Mouse (Mus musculus): ENCODE data around the gene Otud5. TPM values are rescaled to one million over a fixed set of nuclear protein-coding genes. Genes with fewer than 3 reads are reported as not detected.
A peak's percentile ranks its signal among the peaks of the same experiment; 100 is the strongest.

Otud5 gene
- total and polyA plus RNA-seq, 3 experiments, result 16.6 to 24.5 (median 20.3) TPM

DNA sequence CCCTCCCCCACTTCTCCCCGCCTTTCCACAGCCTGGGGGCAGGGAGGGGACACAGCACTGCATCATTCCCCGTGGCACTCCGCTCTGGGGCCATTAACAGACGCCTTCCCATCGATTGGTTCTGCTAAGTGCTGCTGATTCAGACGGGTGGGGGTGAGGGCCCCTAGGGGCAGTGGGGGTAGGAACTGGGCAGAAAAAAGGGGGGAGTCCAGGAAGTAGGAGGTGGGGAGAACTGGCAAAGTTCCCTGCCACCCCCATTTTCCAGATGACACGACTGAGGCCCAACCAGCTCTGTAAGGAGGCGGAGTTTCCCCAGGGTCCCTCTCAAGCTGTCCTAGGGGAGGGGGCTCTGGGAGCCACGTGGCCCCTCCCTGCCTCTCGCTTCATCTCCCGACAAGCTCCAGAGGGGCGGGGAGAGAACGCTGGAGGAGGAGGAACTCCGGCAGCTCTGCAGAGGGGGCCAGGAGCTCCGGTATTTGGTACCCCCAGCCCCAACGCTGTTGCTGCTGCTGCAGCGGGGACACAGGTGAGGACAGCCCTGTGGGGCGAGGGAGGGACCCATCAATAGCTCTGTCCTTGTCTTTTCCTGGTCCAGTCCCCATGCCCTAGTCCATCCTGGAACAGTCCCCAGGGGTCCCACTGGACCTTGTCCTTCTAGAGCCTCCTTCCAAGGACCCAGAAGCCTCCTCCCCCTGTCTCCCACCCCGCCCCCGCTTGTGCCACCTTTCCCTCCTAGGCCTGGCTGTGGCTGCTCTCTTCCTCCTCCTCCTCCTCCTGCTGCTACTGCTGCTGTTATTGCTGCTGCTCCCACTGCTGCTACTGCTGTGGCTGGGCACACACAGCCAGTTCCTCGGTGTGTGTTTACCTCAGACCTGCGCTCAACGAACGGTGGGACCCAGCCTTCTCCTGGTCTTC is 19.0 kb upstream of the Otud5 start, which contains the start of gene Kcnd1:
TSS of gene Kcnd1 (plus strand) at position 425 of the 915 bp plus-strand sequence.
- no peaks in the 10 kb centered on the region for H3K27me3 ChIP-seq (ENCODE audit: control insufficient read depth, insufficient read depth, low read length)
- H3K9ac ChIP-seq (ENCODE audit: low read depth, low read length), result peak within 1 kb of the TSS; percentile 42
- intact Hi-C loops (cut with DNase I), result no loop called here
- TF ChIP-seq CTCF (IDR thresholded peaks at IDR 0.05), result no peak
- no peak for TF ChIP-seq EP300 (IDR thresholded peaks at IDR 0.05; ENCODE audit: insufficient read depth, low read depth, low read length)
- TF ChIP-seq POLR2A (IDR thresholded peaks at IDR 0.05; ENCODE audit: insufficient read depth, low read depth, low read length), result no peak
- 13% methylated on average over 23 of the region's 24 CpGs for WGBS
- no peaks in the 10 kb centered on the region for H3K4me1 ChIP-seq (ENCODE audit: control insufficient read depth, insufficient read depth, low read length)
- H3K79me2 ChIP-seq (replicated peaks; ENCODE audit: control insufficient read depth, insufficient read depth, low read length), result no peaks in the 10 kb centered on the region
- peak within 1 kb of the TSS; percentile 5; the same call in 1 of the 2 replicates for H3K4me3 ChIP-seq
- H3K36me3 ChIP-seq (ENCODE audit: control insufficient read depth, insufficient read depth, low read length), result no peaks in the 10 kb centered on the region
- peak; percentile 9 to 36 for DNase-seq
- H3K27ac ChIP-seq, result no peak within 1 kb of the TSS

DNA sequence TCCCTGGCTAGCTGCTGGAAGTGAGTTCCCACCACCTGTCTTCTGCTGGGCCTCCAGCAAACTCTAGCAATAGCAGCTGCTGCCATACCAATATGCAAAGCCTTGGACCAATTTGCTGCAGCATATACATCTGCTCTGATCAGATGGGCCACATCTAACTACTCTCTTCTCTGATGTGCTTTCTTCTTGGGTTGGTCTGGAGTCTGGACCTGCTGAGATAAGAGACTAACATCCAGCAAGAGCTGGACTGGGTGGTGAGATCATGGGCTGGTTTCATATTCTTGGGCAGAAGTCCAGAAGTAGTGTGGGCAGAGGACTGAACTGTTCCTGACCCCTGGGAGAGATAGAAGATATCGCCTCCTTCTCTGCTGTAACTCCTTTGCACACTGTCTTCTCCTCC is 4.0 kb upstream of the Otud5 start:
- Histone ChIP-seq H3K79me2 (replicated peaks; ENCODE audit: control insufficient read depth, insufficient read depth, low read length) (no peaks in the 10 kb centered on the region; the same call in 1 of the 2 replicates), H3K27me3 (ENCODE audit: control insufficient read depth, insufficient read depth, low read length) (no peaks in the 10 kb centered on the region), H3K4me1 (ENCODE audit: control insufficient read depth, insufficient read depth, low read length) (no peaks in the 10 kb centered on the region), H3K4me3 (no peak overlapping the region), H3K27ac (no peak overlapping the region), H3K9ac (ENCODE audit: low read depth, low read length) (no peak overlapping the region), H3K36me3 (ENCODE audit: control insufficient read depth, insufficient read depth, low read length) (no peaks in the 10 kb centered on the region)
- no peak for TF ChIP-seq EP300 (IDR thresholded peaks at IDR 0.05; ENCODE audit: insufficient read depth, low read depth, low read length)
- no peak for TF ChIP-seq POLR2A (IDR thresholded peaks at IDR 0.05; ENCODE audit: insufficient read depth, low read depth, low read length)
- no peak for TF ChIP-seq CTCF (IDR thresholded peaks at IDR 0.05)
- DNase-seq, result no peak
- 47% methylated on average over 1 of the region's 1 CpGs for WGBS
- intact Hi-C loops (cut with DNase I), result no loop called here

DNA sequence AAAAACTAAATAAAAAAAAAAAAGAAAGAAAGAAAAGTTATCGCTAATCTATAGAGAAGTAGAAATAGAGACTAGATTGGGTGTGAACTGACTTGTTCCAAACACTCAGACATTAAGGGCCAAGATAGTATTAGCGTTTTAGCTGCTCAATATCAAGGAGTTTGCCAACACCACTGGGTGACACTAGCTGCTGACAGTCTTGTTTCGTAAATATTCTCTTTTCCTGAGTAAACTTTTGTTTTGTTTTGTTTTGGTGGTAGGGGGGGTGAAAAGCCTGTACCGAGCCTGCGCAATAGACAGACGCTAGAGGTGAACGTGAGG is 362 bp upstream of the Otud5 start:
- Histone ChIP-seq H3K27me3 (ENCODE audit: control insufficient read depth, insufficient read depth, low read length) (no peaks in the 10 kb centered on the region), H3K4me3 (peak overlapping the region; percentile 37), H3K36me3 (ENCODE audit: control insufficient read depth, insufficient read depth, low read length) (peaks cover 4% of the 10 kb centered on the region), H3K9ac (ENCODE audit: low read depth, low read length) (no peak overlapping the region), H3K27ac (peak overlapping the region; percentile 95), H3K79me2 (replicated peaks; ENCODE audit: control insufficient read depth, insufficient read depth, low read length) (no peaks in the 10 kb centered on the region; the same call in 1 of the 2 replicates), H3K4me1 (ENCODE audit: control insufficient read depth, insufficient read depth, low read length) (peaks cover 4% of the 10 kb centered on the region)
- DNase-seq, result no peak
- WGBS, result 14% methylated on average over 7 of the region's 7 CpGs
- intact Hi-C loops (cut with DNase I), result no loop called here
- no peak for TF ChIP-seq CTCF (IDR thresholded peaks at IDR 0.05)
- TF ChIP-seq EP300 (IDR thresholded peaks at IDR 0.05; ENCODE audit: insufficient read depth, low read depth, low read length), result no peak
- TF ChIP-seq POLR2A (IDR thresholded peaks at IDR 0.05; ENCODE audit: insufficient read depth, low read depth, low read length), result no peak

DNA sequence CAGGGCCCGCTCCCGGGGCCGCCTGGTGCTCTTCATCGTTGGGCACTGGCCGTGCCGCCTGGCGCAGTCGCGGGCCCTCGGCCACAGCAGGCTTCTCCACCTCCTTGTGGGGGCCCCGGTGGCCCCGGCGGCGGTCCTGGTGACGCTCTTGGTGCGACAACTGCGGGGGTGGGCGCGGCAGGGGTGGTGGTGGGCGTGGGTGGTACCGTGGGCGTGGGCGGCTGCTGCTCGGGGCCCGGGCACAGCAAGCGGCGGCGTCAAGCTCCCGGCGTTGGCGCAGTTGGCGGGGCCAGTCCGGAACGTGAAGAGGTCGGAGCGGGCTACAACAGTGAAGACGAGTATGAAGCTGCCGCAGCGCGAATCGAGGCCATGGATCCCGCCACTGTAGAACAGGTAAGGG is 1.2 kb downstream of the Otud5 start:
- H3K4me1 ChIP-seq (ENCODE audit: control insufficient read depth, insufficient read depth, low read length), result peaks cover 4% of the 10 kb centered on the region
- H3K4me3 ChIP-seq, result peak overlapping the region; percentile 67
- H3K27me3 ChIP-seq (ENCODE audit: control insufficient read depth, insufficient read depth, low read length), result no peaks in the 10 kb centered on the region
- H3K36me3 ChIP-seq (ENCODE audit: control insufficient read depth, insufficient read depth, low read length), result peaks cover 4% of the 10 kb centered on the region
- intact Hi-C loops (cut with DNase I), result no loop called here
- peak in 1 of 2 experiments; percentile 26 for DNase-seq
- H3K27ac ChIP-seq, result peak overlapping the region; percentile 97
- H3K79me2 ChIP-seq (replicated peaks; ENCODE audit: control insufficient read depth, insufficient read depth, low read length), result no peaks in the 10 kb centered on the region; the same call in 1 of the 2 replicates
- no peak for TF ChIP-seq POLR2A (IDR thresholded peaks at IDR 0.05; ENCODE audit: insufficient read depth, low read depth, low read length)
- TF ChIP-seq CTCF (IDR thresholded peaks at IDR 0.05), result no peak
- no peak for TF ChIP-seq EP300 (IDR thresholded peaks at IDR 0.05; ENCODE audit: insufficient read depth, low read depth, low read length)
- 27% methylated on average over 31 of the region's 42 CpGs for WGBS
- H3K9ac ChIP-seq (ENCODE audit: low read depth, low read length), result peak overlapping the region; percentile 93

DNA sequence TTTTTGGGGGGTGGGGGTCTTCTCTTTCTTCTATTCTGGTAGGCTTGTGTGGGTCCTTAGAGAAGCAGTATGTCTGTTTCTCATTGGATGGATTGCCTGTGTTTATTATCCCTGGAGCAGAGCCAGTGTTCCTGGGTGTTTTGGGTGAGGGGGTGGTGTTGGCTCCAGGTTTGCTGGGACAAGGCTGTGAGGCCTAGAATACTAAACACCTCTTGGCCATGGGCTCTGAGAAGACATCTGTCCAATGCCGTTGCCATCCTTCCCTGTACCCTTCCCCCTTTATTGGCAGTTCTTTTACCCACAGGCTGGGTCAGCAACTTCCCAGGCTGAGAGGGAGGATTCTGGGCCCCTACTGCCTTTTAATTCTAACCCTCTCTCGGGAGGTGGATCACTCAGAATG is 6.7 kb downstream of the Otud5 start:
- H3K4me3 ChIP-seq, result no peak overlapping the region
- H3K4me1 ChIP-seq (ENCODE audit: control insufficient read depth, insufficient read depth, low read length), result peaks cover 4% of the 10 kb centered on the region
- peaks cover 4% of the 10 kb centered on the region for H3K36me3 ChIP-seq (ENCODE audit: control insufficient read depth, insufficient read depth, low read length)
- DNase-seq, result no peak
- H3K9ac ChIP-seq (ENCODE audit: low read depth, low read length), result no peak overlapping the region
- H3K27ac ChIP-seq, result no peak overlapping the region
- WGBS, result 70% methylated on average over 2 of the region's 2 CpGs
- TF ChIP-seq EP300 (IDR thresholded peaks at IDR 0.05; ENCODE audit: insufficient read depth, low read depth, low read length) (no peak), CTCF (IDR thresholded peaks at IDR 0.05) (no peak), POLR2A (IDR thresholded peaks at IDR 0.05; ENCODE audit: insufficient read depth, low read depth, low read length) (no peak)
- intact Hi-C loops (cut with DNase I), result loop anchor here (5.0 kb wide), 1 partner anchor 34 kb away; the partner anchor contains the start of gene Slc35a2
- no peaks in the 10 kb centered on the region for H3K27me3 ChIP-seq (ENCODE audit: control insufficient read depth, insufficient read depth, low read length)
- no peaks in the 10 kb centered on the region for H3K79me2 ChIP-seq (replicated peaks; ENCODE audit: control insufficient read depth, insufficient read depth, low read length)

DNA sequence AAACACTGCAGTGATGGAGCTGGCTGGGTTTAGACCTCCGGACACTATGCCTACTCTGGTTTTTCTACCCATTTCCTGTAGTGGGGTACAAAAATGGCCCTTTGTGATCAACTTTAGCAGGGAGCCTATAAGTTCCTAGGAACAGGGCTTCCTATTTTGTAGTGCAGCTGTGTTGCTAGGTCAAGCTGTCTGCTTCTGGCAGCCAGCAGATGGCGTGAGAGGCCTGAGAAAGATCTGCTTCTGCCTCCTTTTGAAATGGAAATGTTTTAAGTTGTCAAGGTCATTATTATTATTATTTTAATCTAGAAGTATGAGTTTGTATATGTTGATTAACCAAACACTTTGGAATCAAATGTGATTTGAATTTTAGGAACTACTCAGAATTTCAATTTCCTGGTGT is 13.4 kb downstream of the Otud5 start:
- Histone ChIP-seq H3K27ac (no peak overlapping the region), H3K4me3 (no peak overlapping the region), H3K27me3 (ENCODE audit: control insufficient read depth, insufficient read depth, low read length) (no peaks in the 10 kb centered on the region), H3K36me3 (ENCODE audit: control insufficient read depth, insufficient read depth, low read length) (no peaks in the 10 kb centered on the region), H3K4me1 (ENCODE audit: control insufficient read depth, insufficient read depth, low read length) (no peaks in the 10 kb centered on the region), H3K79me2 (replicated peaks; ENCODE audit: control insufficient read depth, insufficient read depth, low read length) (no peaks in the 10 kb centered on the region), H3K9ac (ENCODE audit: low read depth, low read length) (no peak overlapping the region)
- intact Hi-C loops (cut with DNase I), result loop anchor here (5.0 kb wide), 2 partner anchors 93 to 163 kb away; partner anchors contain the start of genes Glod5 and Hdac6
- WGBS, result 23% methylated on average over 2 of the region's 2 CpGs
- peak; percentile 28 to 41 for DNase-seq
- TF ChIP-seq EP300 (IDR thresholded peaks at IDR 0.05; ENCODE audit: insufficient read depth, low read depth, low read length), result no peak
- peak; percentile 78 for TF ChIP-seq CTCF (IDR thresholded peaks at IDR 0.05)
